Mouse (Mus musculus) small intestine, adult 2 months (tissue): ENCODE results near the gene Tex14.
"Not testable (repeated sequence)": the region's sequence is repeated elsewhere in the genome, so short reads cannot be mapped to it uniquely, and the experiment has no call there.

Experiments used
- CTCF ChIP-seq: fragments of 200-500 bp; IDR thresholded peaks from 2 replicates; pipeline ENCODE4 v1.5.1; 2012; ENCODE audit warnings: low read depth, mild to moderate bottlenecking, control low read depth, inconsistent platforms, low read length, moderate library complexity, mixed read lengths; ENCODE audit not compliant: insufficient replicate concordance, insufficient read length; ENCODE audit errors: extremely low read depth
- POLR2A ChIP-seq: fragments of 200-500 bp; IDR thresholded peaks from 2 replicates; pipeline ENCODE4 v1.6.1; 2012; ENCODE audit warnings: low read depth, mild to moderate bottlenecking, control low read depth, inconsistent platforms, low read length, moderate library complexity

GRCm38 (mm10) chr11:87479172-87479571 is 74.3 kb downstream of the Tex14 start:
- TF ChIP-seq CTCF, POLR2A: not testable (repeated sequence)
